Mouse (Mus musculus) intestine, embryonic 14.5 days (tissue): Measurements from ENCODE around the gene Zfp715. TPM values are rescaled to one million over a fixed set of nuclear protein-coding genes. Genes with fewer than 3 reads are reported as not detected.
"Not testable (repeated sequence)": the region's sequence is repeated elsewhere in the genome, so short reads cannot be mapped to it uniquely, and the experiment has no call there.

Experiments used
- ATAC-seq: fragments of 200-750 bp; cut with Nextera tagmentation; replicated peaks from 2 replicates; pipeline ENCODE4 v1.8.0; 2017; ENCODE audit warnings: low read depth, moderate number of reproducible peaks, moderate TSS enrichment, moderate library complexity; ENCODE audit not compliant: low FRiP score, low TSS enrichment
- DNase-seq: peaks from one replicate; pipeline ENCODE4 v3.0.0-alpha.2; 2018; ENCODE audit warnings: low spot score
- H3K27ac ChIP-seq: fragments of 300-500 bp; sonication (generic); 2 replicates; pipeline ENCODE4 v1.5.1; 2014; ENCODE audit warnings: low read depth, mild to moderate bottlenecking, control low read depth
- H3K27me3 ChIP-seq: fragments of 300-500 bp; sonication (generic); replicated peaks from 2 replicates; pipeline ENCODE4 v1.6.1; 2014; ENCODE audit warnings: low read length, control low read depth; ENCODE audit not compliant: control insufficient read depth, insufficient read depth
- H3K36me3 ChIP-seq: fragments of 300-500 bp; sonication (generic); 2 replicates; pipeline ENCODE4 v1.6.1; 2014; ENCODE audit warnings: low read length, control low read depth; ENCODE audit not compliant: control insufficient read depth, insufficient read depth
- H3K4me1 ChIP-seq: fragments of 300-500 bp; sonication (generic); replicated peaks from 2 replicates; pipeline ENCODE4 v1.6.1; 2014; ENCODE audit warnings: low read length, control low read depth, mixed read lengths; ENCODE audit not compliant: control insufficient read depth, insufficient read depth
- H3K4me2 ChIP-seq: fragments of 300-500 bp; sonication (generic); 2 replicates; pipeline ENCODE4 v1.6.1; 2014; ENCODE audit warnings: low read length
- H3K4me3 ChIP-seq: fragments of 300-500 bp; sonication (generic); 2 replicates; pipeline ENCODE4 v1.5.1; 2014; ENCODE audit warnings: low read depth, low read length, control low read depth, mixed read lengths
- H3K9ac ChIP-seq: fragments of 300-500 bp; sonication (generic); 2 replicates; pipeline ENCODE4 v1.6.1; 2014; ENCODE audit warnings: mild to moderate bottlenecking, low read length
- H3K9me3 ChIP-seq: fragments of 300-500 bp; sonication (generic); 2 replicates; pipeline ENCODE4 v1.6.1; 2016; ENCODE audit warnings: low read length, control low read depth; ENCODE audit not compliant: control insufficient read depth
- WGBS: fragments of 180-500 bp; shearing (Covaris S2); extraction: QIAGEN DNeasy Blood & Tissue Kit; methylation state at CpG from one replicate; pipeline ENCODE4 v1.1.7; 2014; 5-methylcytosine and 5-hydroxymethylcytosine counted together
- polyA plus RNA-seq: library from polyadenylated mRNA; unstranded; fragments of >200 nt; fragmentation: Nextera tagmentation; extraction: Ambion mirVana; gene quantifications from 2 replicates; pipeline ENCODE4 v1.2.1, GENCODE M21; 2014

Gene Zfp715
- polyA plus RNA-seq, 1 experiment from 2014 or later, result 14.1 TPM

GRCm38 (mm10) chr7:43349623-43350022 is 36.5 kb upstream of the Zfp715 start:
- H3K36me3 ChIP-seq, DNase-seq, H3K27me3 ChIP-seq, H3K4me3 ChIP-seq, H3K27ac ChIP-seq, H3K4me1 ChIP-seq, ATAC-seq, H3K4me2 ChIP-seq, H3K9me3 ChIP-seq, H3K9ac ChIP-seq: not testable (repeated sequence)
- 67% methylated on average over 5 of the region's 5 CpGs for WGBS

- 44% methylated on average over 1 of the region's 1 CpGs for WGBS
- Histone ChIP-seq H3K36me3 (no peaks in the 10 kb centered on the region), H3K27me3 (no peaks in the 10 kb centered on the region), H3K4me2 (no peak overlapping the region), H3K9me3 (no peaks in the 10 kb centered on the region), H3K4me1 (no peaks in the 10 kb centered on the region), H3K4me3 (no peak overlapping the region), H3K27ac (no peak overlapping the region), H3K9ac (no peak overlapping the region)
- DNase-seq (no peak), ATAC-seq (no peak)
These were observed 33.5 kb upstream of the Zfp715 start for GRCm38 (mm10) chr7:43346571-43346970.

GRCm38 (mm10) chr7:43346148-43346547 is 33.1 kb upstream of the Zfp715 start:
- no peaks in the 10 kb centered on the region for H3K4me1 ChIP-seq
- H3K27me3 ChIP-seq, result no peaks in the 10 kb centered on the region
- no peak overlapping the region for H3K4me3 ChIP-seq
- H3K9me3 ChIP-seq, result no peaks in the 10 kb centered on the region
- H3K4me2 ChIP-seq, result no peak overlapping the region
- ATAC-seq (no peak), DNase-seq (no peak)
- H3K36me3 ChIP-seq, result no peaks in the 10 kb centered on the region
- H3K9ac ChIP-seq, result no peak overlapping the region
- WGBS, result 63% methylated on average over 4 of the region's 4 CpGs
- H3K27ac ChIP-seq, result no peak overlapping the region

- H3K4me3 ChIP-seq, result no peak overlapping the region
- no peaks in the 10 kb centered on the region for H3K27me3 ChIP-seq
- H3K4me1 ChIP-seq, result no peaks in the 10 kb centered on the region
- DNase-seq (no peak), ATAC-seq (no peak)
- no peaks in the 10 kb centered on the region for H3K36me3 ChIP-seq
- no peak overlapping the region for H3K27ac ChIP-seq
- WGBS, result 86% methylated on average over 4 of the region's 4 CpGs
- H3K4me2 ChIP-seq, result no peak overlapping the region
- no peaks in the 10 kb centered on the region for H3K9me3 ChIP-seq
- no peak overlapping the region for H3K9ac ChIP-seq
These were observed 31.4 kb upstream of the Zfp715 start for GRCm38 (mm10) chr7:43344491-43344890.

GRCm38 (mm10) chr7:43344020-43344419 is 30.9 kb upstream of the Zfp715 start:
- no peaks in the 10 kb centered on the region for H3K27me3 ChIP-seq
- DNase-seq, result no peak

GRCm38 (mm10) chr7:43343191-43343590 is 30.1 kb upstream of the Zfp715 start:
- Histone ChIP-seq H3K27me3 (no peaks in the 10 kb centered on the region), H3K4me1 (no peaks in the 10 kb centered on the region), H3K27ac (no peak overlapping the region), H3K9me3 (no peaks in the 10 kb centered on the region), H3K4me2 (no peak overlapping the region), H3K36me3 (no peaks in the 10 kb centered on the region), H3K4me3 (no peak overlapping the region), H3K9ac (no peak overlapping the region)
- 79% methylated on average over 5 of the region's 5 CpGs for WGBS
- DNase-seq (no peak), ATAC-seq (no peak)

More at GRCm38 (mm10) chr7:43344020-43344419, 30.9 kb upstream of the Zfp715 start:
- no peaks in the 10 kb centered on the region for H3K4me1 ChIP-seq
- no peak overlapping the region for H3K4me3 ChIP-seq
- no peaks in the 10 kb centered on the region for H3K9me3 ChIP-seq
- H3K4me2 ChIP-seq, result no peak overlapping the region
- ATAC-seq, result no peak
- H3K27ac ChIP-seq, result no peak overlapping the region
- no peaks in the 10 kb centered on the region for H3K36me3 ChIP-seq
- WGBS, result 75% methylated on average over 2 of the region's 2 CpGs
- H3K9ac ChIP-seq, result no peak overlapping the region

GRCm38 (mm10) chr7:43340771-43341170 is 27.7 kb upstream of the Zfp715 start:
- DNase-seq (no peak), ATAC-seq (no peak)
- no peak overlapping the region for H3K4me2 ChIP-seq
- no peak overlapping the region for H3K27ac ChIP-seq
- no peak overlapping the region for H3K4me3 ChIP-seq
- H3K27me3 ChIP-seq, result no peaks in the 10 kb centered on the region
- no peak overlapping the region for H3K9ac ChIP-seq
- 85% methylated on average over 4 of the region's 4 CpGs for WGBS
- no peaks in the 10 kb centered on the region for H3K36me3 ChIP-seq
- no peaks in the 10 kb centered on the region for H3K9me3 ChIP-seq
- no peaks in the 10 kb centered on the region for H3K4me1 ChIP-seq

GRCm38 (mm10) chr7:43333899-43334298 is 20.8 kb upstream of the Zfp715 start:
- no peak overlapping the region for H3K4me3 ChIP-seq
- H3K36me3 ChIP-seq, result no peaks in the 10 kb centered on the region
- no peak for DNase-seq
- no peaks in the 10 kb centered on the region for H3K4me1 ChIP-seq
- H3K4me2 ChIP-seq, result no peak overlapping the region
- 56% methylated on average over 2 of the region's 2 CpGs for WGBS
- no peak for ATAC-seq
- H3K9ac ChIP-seq, result no peak overlapping the region
- no peaks in the 10 kb centered on the region for H3K9me3 ChIP-seq
- H3K27me3 ChIP-seq, result no peaks in the 10 kb centered on the region
- no peak overlapping the region for H3K27ac ChIP-seq

GRCm38 (mm10) chr7:43333203-43333602 is 20.1 kb upstream of the Zfp715 start:
- H3K4me2 ChIP-seq, result no peak overlapping the region
- H3K9me3 ChIP-seq, result no peaks in the 10 kb centered on the region
- ATAC-seq, result no peak
- DNase-seq, result no peak
- no peaks in the 10 kb centered on the region for H3K4me1 ChIP-seq
- H3K4me3 ChIP-seq, result no peak overlapping the region
- H3K27ac ChIP-seq, result no peak overlapping the region
- no peaks in the 10 kb centered on the region for H3K36me3 ChIP-seq
- H3K9ac ChIP-seq, result no peak overlapping the region
- 28% methylated on average over 6 of the region's 7 CpGs for WGBS
- H3K27me3 ChIP-seq, result no peaks in the 10 kb centered on the region
